Mouse (Mus musculus): ENCODE results near the gene Cpne4. TPM values are rescaled to one million over a fixed set of nuclear protein-coding genes. Genes with fewer than 3 reads are reported as not detected.

Cpne4 gene
- polyA plus RNA-seq, 1 experiment from 2014 or later = 0.12 TPM

- ATAC-seq (ENCODE audit: insufficient read depth) (no peak), DNase-seq (no peak)
- Histone ChIP-seq H3K36me3 (ENCODE audit: insufficient read depth) (no peaks in the 10 kb centered on the region), H3K4me1 (ENCODE audit: insufficient read depth) (no peaks in the 10 kb centered on the region), H3K9ac (no peak overlapping the region), H3K27ac (ENCODE audit: low read depth) (no peak overlapping the region), H3K4me2 (no peak overlapping the region), H3K9me3 (ENCODE audit: low read depth, low read length) (no peaks in the 10 kb centered on the region), H3K4me3 (ENCODE audit: low read depth, low read length) (no peak overlapping the region), H3K27me3 (ENCODE audit: insufficient read depth, low read length) (no peaks in the 10 kb centered on the region)
- WGBS = 54% methylated on average over 1 of the region's 1 CpGs
- no peak for TF ChIP-seq CTCF (IDR thresholded peaks at IDR 0.05; ENCODE audit: low read depth)
Measured at GRCm38 (mm10) chr9:104865830-104866229, 318.7 kb downstream of the Cpne4 start.

GRCm38 (mm10) chr9:104872586-104872985 lies 325.5 kb downstream of the Cpne4 start:
- Histone ChIP-seq H3K9ac (no peak overlapping the region), H3K4me1 (ENCODE audit: insufficient read depth) (no peaks in the 10 kb centered on the region), H3K9me3 (ENCODE audit: low read depth, low read length) (no peaks in the 10 kb centered on the region), H3K4me3 (ENCODE audit: low read depth, low read length) (no peak overlapping the region), H3K27me3 (ENCODE audit: insufficient read depth, low read length) (no peaks in the 10 kb centered on the region), H3K27ac (ENCODE audit: low read depth) (no peak overlapping the region), H3K36me3 (ENCODE audit: insufficient read depth) (no peaks in the 10 kb centered on the region), H3K4me2 (no peak overlapping the region)
- DNase-seq = no peak
- 89% methylated on average over 4 of the region's 4 CpGs for WGBS
- no peak for TF ChIP-seq CTCF (IDR thresholded peaks at IDR 0.05; ENCODE audit: low read depth)
- no peak for ATAC-seq (ENCODE audit: insufficient read depth)

- WGBS = 67% methylated on average over 3 of the region's 3 CpGs
Measured at GRCm38 (mm10) chr9:104874157-104874556, 327.1 kb downstream of the Cpne4 start.

GRCm38 (mm10) chr9:104877014-104877413 lies 329.9 kb downstream of the Cpne4 start:
- no peaks in the 10 kb centered on the region for H3K4me1 ChIP-seq (ENCODE audit: insufficient read depth)
- no peak overlapping the region for H3K27ac ChIP-seq (ENCODE audit: low read depth)
- H3K9ac ChIP-seq = no peak overlapping the region
- no peak overlapping the region for H3K4me2 ChIP-seq
- H3K27me3 ChIP-seq (ENCODE audit: insufficient read depth, low read length) = no peaks in the 10 kb centered on the region
- TF ChIP-seq CTCF (IDR thresholded peaks at IDR 0.05; ENCODE audit: low read depth) = no peak
- H3K4me3 ChIP-seq (ENCODE audit: low read depth, low read length) = no peak overlapping the region
- no peaks in the 10 kb centered on the region for H3K9me3 ChIP-seq (ENCODE audit: low read depth, low read length)
- no peaks in the 10 kb centered on the region for H3K36me3 ChIP-seq (ENCODE audit: insufficient read depth)
- 68% methylated on average over 3 of the region's 3 CpGs for WGBS
- ATAC-seq (ENCODE audit: insufficient read depth) (no peak), DNase-seq (no peak)

More at GRCm38 (mm10) chr9:104874157-104874556, 327.1 kb downstream of the Cpne4 start:
- Histone ChIP-seq H3K27ac (ENCODE audit: low read depth) (no peak overlapping the region), H3K4me3 (ENCODE audit: low read depth, low read length) (no peak overlapping the region), H3K36me3 (ENCODE audit: insufficient read depth) (no peaks in the 10 kb centered on the region), H3K27me3 (ENCODE audit: insufficient read depth, low read length) (no peaks in the 10 kb centered on the region), H3K9me3 (ENCODE audit: low read depth, low read length) (no peaks in the 10 kb centered on the region), H3K9ac (no peak overlapping the region), H3K4me2 (no peak overlapping the region), H3K4me1 (ENCODE audit: insufficient read depth) (no peaks in the 10 kb centered on the region)
- ATAC-seq (ENCODE audit: insufficient read depth) (no peak), DNase-seq (no peak)
- no peak for TF ChIP-seq CTCF (IDR thresholded peaks at IDR 0.05; ENCODE audit: low read depth)

GRCm38 (mm10) chr9:104878558-104878957 lies 331.5 kb downstream of the Cpne4 start:
- Histone ChIP-seq H3K9ac (no peak overlapping the region), H3K27ac (ENCODE audit: low read depth) (no peak overlapping the region), H3K36me3 (ENCODE audit: insufficient read depth) (no peaks in the 10 kb centered on the region), H3K4me1 (ENCODE audit: insufficient read depth) (no peaks in the 10 kb centered on the region), H3K9me3 (ENCODE audit: low read depth, low read length) (no peaks in the 10 kb centered on the region), H3K4me3 (ENCODE audit: low read depth, low read length) (no peak overlapping the region), H3K27me3 (ENCODE audit: insufficient read depth, low read length) (no peaks in the 10 kb centered on the region), H3K4me2 (no peak overlapping the region)
- DNase-seq (no peak), ATAC-seq (ENCODE audit: insufficient read depth) (no peak)
- 76% methylated on average over 6 of the region's 6 CpGs for WGBS
- TF ChIP-seq CTCF (IDR thresholded peaks at IDR 0.05; ENCODE audit: low read depth) = no peak

- WGBS = 75% methylated on average over 3 of the region's 3 CpGs
- no peak for TF ChIP-seq CTCF (IDR thresholded peaks at IDR 0.05; ENCODE audit: low read depth)
- Histone ChIP-seq H3K9ac (no peak overlapping the region), H3K4me3 (ENCODE audit: low read depth, low read length) (no peak overlapping the region), H3K27ac (ENCODE audit: low read depth) (no peak overlapping the region), H3K4me1 (ENCODE audit: insufficient read depth) (no peaks in the 10 kb centered on the region), H3K9me3 (ENCODE audit: low read depth, low read length) (no peaks in the 10 kb centered on the region), H3K4me2 (no peak overlapping the region), H3K36me3 (ENCODE audit: insufficient read depth) (no peaks in the 10 kb centered on the region), H3K27me3 (ENCODE audit: insufficient read depth, low read length) (no peaks in the 10 kb centered on the region)
- DNase-seq = no peak
- ATAC-seq (ENCODE audit: insufficient read depth) = no peak
Measured at GRCm38 (mm10) chr9:104890517-104890916, 343.4 kb downstream of the Cpne4 start.

GRCm38 (mm10) chr9:104895360-104895759 lies 348.3 kb downstream of the Cpne4 start:
- H3K4me2 ChIP-seq = no peak overlapping the region
- no peaks in the 10 kb centered on the region for H3K4me1 ChIP-seq (ENCODE audit: insufficient read depth)
- no peak overlapping the region for H3K27ac ChIP-seq (ENCODE audit: low read depth)
- no peak for TF ChIP-seq CTCF (IDR thresholded peaks at IDR 0.05; ENCODE audit: low read depth)
- no peaks in the 10 kb centered on the region for H3K9me3 ChIP-seq (ENCODE audit: low read depth, low read length)
- no peak overlapping the region for H3K4me3 ChIP-seq (ENCODE audit: low read depth, low read length)
- no peaks in the 10 kb centered on the region for H3K27me3 ChIP-seq (ENCODE audit: insufficient read depth, low read length)
- DNase-seq (no peak), ATAC-seq (ENCODE audit: insufficient read depth) (peak; percentile 44; the same call in 1 of the 2 replicates)
- H3K36me3 ChIP-seq (ENCODE audit: insufficient read depth) = no peaks in the 10 kb centered on the region
- 77% methylated on average over 4 of the region's 4 CpGs for WGBS
- H3K9ac ChIP-seq = no peak overlapping the region

GRCm38 (mm10) chr9:104901118-104901517 lies 354.0 kb downstream of the Cpne4 start:
- peak; percentile 92 for ATAC-seq (ENCODE audit: insufficient read depth)
- H3K27ac ChIP-seq (ENCODE audit: low read depth) = peak overlapping the region; percentile 43

More at GRCm38 (mm10) chr9:104901118-104901517, 354.0 kb downstream of the Cpne4 start:
- DNase-seq = peak; percentile 49
- Histone ChIP-seq H3K4me2 (no peak overlapping the region), H3K27me3 (ENCODE audit: insufficient read depth, low read length) (no peaks in the 10 kb centered on the region), H3K9me3 (ENCODE audit: low read depth, low read length) (no peaks in the 10 kb centered on the region), H3K4me1 (ENCODE audit: insufficient read depth) (no peaks in the 10 kb centered on the region), H3K36me3 (ENCODE audit: insufficient read depth) (no peaks in the 10 kb centered on the region), H3K4me3 (ENCODE audit: low read depth, low read length) (no peak overlapping the region), H3K9ac (no peak overlapping the region)
- TF ChIP-seq CTCF (IDR thresholded peaks at IDR 0.05; ENCODE audit: low read depth) = no peak
- 24% methylated on average over 6 of the region's 6 CpGs for WGBS
